Mouse (Mus musculus) neutrophil, adult 59 days (primary cell): Measurements from ENCODE around the gene Nupr1. TPM values are rescaled to one million over a fixed set of nuclear protein-coding genes. Genes with fewer than 3 reads are reported as not detected.

Source experiments
- total RNA-seq, 2 experiments: library from RNA; stranded (reverse); gene quantifications; 1 replicate in 1 of 2; 2 replicates in 1 of 2; pipeline ENCODE4 v1.2.4; 2023

The Nupr1 gene
- total RNA-seq, result 10 to 100 TPM in 1 of 2 experiments, 1 to 10 TPM in 1; 8.4 to 13.6 TPM

DNA sequence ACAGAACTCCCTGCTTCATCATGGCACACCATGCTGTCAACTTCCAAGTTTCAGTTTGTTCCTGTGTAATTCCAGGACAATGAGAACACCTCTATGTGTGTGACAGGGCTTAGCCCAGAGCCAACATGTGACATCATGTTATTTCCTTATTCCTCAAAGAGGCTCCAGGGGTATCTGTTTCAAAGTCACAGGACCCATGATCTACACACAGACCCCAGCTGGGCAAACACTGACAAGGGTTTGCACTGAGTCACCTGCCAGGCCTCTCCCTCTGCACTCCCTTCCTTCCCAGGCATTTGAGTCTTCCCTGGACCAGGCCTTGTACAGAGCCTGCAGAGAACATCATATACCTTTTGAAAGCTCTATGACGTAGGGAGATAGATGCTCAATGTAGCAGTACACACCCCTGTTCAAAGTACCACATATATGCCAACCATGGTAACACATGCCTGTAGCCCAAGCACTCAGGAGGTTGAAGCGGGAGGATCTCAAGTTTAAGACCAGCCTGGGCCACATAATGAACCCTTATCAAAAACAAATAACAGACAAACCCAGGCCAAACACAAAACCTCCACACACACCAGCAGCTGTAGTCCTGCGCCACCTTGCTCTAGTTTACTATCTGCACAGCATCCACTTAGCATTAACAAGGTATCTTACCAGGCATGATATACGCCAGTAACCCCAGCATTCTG, at the start of gene Nupr1:
TSS of gene Nupr1 (minus strand) at position 38 of the 695 bp plus-strand sequence.

DNA sequence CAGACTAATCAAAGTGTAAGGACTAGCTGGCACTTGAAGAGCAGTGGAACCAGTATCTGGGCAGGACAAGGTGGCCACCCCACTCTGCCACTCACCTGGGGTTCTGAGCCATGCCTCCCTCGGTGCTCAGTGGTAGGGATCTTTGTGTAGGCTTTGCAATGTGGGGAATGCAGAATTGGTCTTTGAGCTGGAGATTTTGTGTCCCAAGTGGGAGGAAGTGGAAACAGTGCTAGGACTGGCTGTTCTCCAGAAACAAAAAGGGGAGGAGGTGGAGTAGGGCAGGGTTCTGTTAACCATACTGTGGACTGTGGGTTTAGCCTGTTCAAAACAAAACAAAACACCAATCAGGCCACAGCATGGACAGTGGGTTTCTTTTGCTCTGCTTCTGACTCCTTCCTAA, 45.5 kb upstream of the Nupr1 start, which contains the start of gene Sult1a1:
TSS of gene Sult1a1 (minus strand) at position 226 of the 400 bp plus-strand sequence.

DNA sequence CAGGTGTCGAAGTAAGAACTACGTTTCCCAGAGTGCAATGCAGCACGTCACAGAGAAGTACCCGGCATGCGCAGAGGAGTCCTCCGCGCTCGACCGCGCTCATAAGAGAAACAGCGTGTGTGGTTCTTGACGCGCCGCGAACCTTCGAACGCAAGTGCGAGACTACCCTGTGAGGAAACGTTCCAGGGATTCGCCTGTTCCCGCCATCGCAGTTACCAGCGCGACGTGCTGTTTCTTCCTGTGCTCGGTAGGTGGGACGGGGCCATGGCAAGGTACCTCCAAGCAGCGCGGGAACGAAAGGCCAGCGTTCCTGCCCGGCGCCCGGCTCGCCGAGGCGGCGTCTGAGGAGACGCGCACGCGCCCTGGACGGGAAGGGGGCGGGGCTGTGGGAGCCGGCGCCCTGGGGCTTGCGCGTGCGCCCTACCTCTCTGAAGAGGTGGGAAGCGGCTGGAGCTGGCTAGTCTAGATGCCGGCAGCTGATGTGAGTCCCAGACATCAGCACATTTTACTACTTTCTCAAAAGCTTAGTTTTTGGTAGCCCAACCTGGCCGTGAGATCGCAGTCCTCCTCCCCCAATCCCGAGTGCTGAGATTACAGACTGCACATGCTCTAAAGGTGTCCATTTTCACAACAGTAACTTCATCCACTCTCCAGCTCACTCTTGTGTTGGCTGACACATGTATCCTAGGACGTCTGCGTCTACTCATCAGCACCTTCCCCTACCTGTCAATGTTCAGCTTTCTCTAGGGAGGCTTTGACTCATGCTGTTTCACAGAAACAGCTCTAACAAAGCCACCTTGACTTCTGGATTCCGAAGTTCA, 18.8 kb upstream of the Nupr1 start, which contains the start of gene Sgf29:
TSS of gene Sgf29 (plus strand) at position 79 of the 821 bp plus-strand sequence.

DNA sequence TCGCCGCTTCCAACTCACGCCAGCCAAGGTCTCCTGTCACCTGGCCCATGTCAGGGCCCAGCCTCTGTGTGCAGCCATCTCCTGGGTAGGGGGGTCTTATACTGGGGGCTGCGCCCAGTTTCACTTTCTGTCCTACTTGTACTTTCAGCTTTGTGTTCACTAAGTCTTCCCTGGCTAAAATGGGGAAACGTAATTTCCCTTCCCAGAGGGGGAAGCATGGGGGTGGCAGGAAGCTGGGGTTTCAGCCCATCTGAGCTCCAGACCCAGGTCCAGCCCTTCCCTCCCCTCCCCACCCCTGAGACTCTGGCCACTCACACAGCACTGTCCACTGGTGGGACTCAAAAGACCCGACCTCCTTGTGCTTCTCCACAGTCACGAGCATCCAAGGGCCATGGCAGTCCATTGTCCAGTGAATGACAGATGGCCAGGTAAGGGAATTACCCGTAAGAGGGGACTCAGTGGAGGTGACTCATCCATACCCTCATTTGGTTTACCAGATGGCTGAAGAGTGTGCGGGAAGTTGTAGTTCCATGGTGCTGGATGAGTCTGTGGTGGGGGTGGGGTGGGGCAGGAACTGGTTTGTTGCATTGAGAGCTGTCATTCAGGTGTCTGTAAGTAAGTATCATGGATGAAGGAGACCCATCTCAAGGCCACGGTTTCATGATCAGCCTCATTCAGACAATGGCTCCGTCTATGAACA, 35.6 kb downstream of the Nupr1 start, which contains the start of gene Il27:
TSS of gene Il27 (minus strand) at position 80 of the 700 bp plus-strand sequence.

DNA sequence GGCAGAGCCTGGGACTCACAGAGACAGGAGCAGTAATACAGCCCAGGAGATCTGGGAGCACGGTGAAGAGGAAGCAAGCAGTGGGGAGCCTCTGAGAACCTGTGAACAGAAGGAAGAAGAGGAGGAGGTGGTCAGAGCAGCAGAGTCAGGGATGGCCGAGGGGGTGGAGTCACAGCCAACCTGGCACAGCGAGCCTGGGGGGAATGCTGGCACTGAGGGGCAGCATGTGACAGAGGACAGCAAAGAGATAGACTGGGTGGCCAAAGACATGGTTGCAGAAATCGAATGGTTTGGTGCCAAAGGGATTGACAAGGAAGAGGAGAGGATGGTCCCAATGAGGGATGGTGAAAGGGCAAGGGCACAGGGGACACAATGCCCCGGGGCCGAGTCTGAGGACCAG, 44.9 kb downstream of the Nupr1 start, which contains the start of gene Cln3:
TSS of gene Cln3 (minus strand) at position 101 of the 400 bp plus-strand sequence.

DNA sequence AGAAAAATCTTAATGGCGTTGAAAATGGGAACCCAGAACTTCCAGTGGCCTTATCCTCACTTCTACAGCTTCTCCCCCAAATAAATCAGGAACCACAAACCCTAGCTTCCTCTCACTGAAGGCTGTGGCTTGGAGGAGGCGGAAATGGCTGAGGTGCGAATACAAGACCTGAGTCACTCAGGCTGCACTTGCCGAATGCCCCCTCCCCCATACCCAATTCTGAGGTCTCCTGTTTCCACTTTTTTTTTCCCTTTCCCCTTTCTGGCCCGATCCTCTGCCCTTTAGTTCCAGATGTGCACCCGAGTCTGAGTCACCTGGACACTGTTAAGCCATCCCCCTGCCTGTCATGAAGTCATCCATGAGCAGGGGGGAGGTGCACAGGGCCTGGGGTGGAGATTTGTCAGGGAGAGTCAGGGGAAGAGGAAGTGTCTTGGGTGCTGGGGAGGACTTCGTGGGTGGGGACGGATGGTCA, 46.1 kb downstream of the Nupr1 start, which contains the start of gene Apobr:
TSS of gene Apobr (plus strand) at position 437 of the 472 bp plus-strand sequence.

Other genes with a start within 250 kb of the Nupr1 start
- 10 to 100 TPM; 11.5 to 12.0 TPM for gene Nfatc2ip, start 234.1 kb downstream of the Nupr1 start, total RNA-seq
- 10 to 100 TPM in 1 of 2 experiments, 1 to 10 TPM in 1; 3.9 to 11.7 TPM for gene Cd19, start 216.0 kb downstream of the Nupr1 start, total RNA-seq
- 10 to 100 TPM; 14.8 to 15.6 TPM for gene Rabep2, start 202.1 kb downstream of the Nupr1 start, total RNA-seq
- 1 to 10 TPM in 1 of 2 experiments, under 1 TPM in 1; 0.87 to 1.1 TPM for gene Atp2a1, start 167.8 kb downstream of the Nupr1 start, total RNA-seq
- 10 to 100 TPM; 45.4 to 49.2 TPM for gene Sh2b1, start 155.4 kb downstream of the Nupr1 start, total RNA-seq
- 10 to 100 TPM; 25.0 to 34.9 TPM for gene Tufm, start 143.5 kb downstream of the Nupr1 start, total RNA-seq
- gene Atxn2l, start 127.4 kb downstream of the Nupr1 start, total RNA-seq, result 100 to 1,000 TPM; 126 to 139 TPM
- 100 to 1,000 TPM in 1 of 2 experiments, 10 to 100 TPM in 1; 86.1 to 101 TPM for gene Eif3c, start 64.5 kb downstream of the Nupr1 start, total RNA-seq
- gene Apobr, start 45.9 kb downstream of the Nupr1 start, total RNA-seq, result 100 to 1,000 TPM; 164 to 190 TPM
- 100 to 1,000 TPM; 322 to 350 TPM for gene Cln3, start 45.0 kb downstream of the Nupr1 start, total RNA-seq
- gene Il27, start 35.9 kb downstream of the Nupr1 start, total RNA-seq, result 1 to 10 TPM; 4.2 to 4.7 TPM
- gene Sgf29, start 18.4 kb upstream of the Nupr1 start, total RNA-seq, result 10 to 100 TPM; 21.3 to 28.0 TPM
- gene Sult1a1, start 45.6 kb upstream of the Nupr1 start, total RNA-seq, result 1 to 10 TPM in 1 of 2 experiments, under 1 TPM in 1; 0.68 to 1.4 TPM
- 10 to 100 TPM; 42.8 to 66.2 TPM for gene Bola2, start 64.5 kb upstream of the Nupr1 start, total RNA-seq
- gene Slx1b, start 64.9 kb upstream of the Nupr1 start, total RNA-seq, result 10 to 100 TPM in 1 of 2 experiments, 1 to 10 TPM in 1; 8.0 to 10.3 TPM
- 1,000 to 10,000 TPM; 1,849 to 1,913 TPM for gene Coro1a, start 76.9 kb upstream of the Nupr1 start, total RNA-seq
- 100 to 1,000 TPM; 256 to 270 TPM for gene Mapk3, start 128.7 kb upstream of the Nupr1 start, total RNA-seq
- 10 to 100 TPM; 27.6 to 27.7 TPM for gene Gdpd3, start 135.5 kb upstream of the Nupr1 start, total RNA-seq
- 100 to 1,000 TPM; 259 to 299 TPM for gene Ypel3, start 146.1 kb upstream of the Nupr1 start, total RNA-seq
- 1 to 10 TPM; 6.4 to 6.9 TPM for gene Tbx6, start 150.6 kb upstream of the Nupr1 start, total RNA-seq
- gene Ppp4c, start 161.6 kb upstream of the Nupr1 start, total RNA-seq, result 100 to 1,000 TPM; 230 to 231 TPM
- gene Fam57b, start 166.8 kb upstream of the Nupr1 start, total RNA-seq, result not detected
- not detected for gene 4930451I11Rik, start 200.8 kb upstream of the Nupr1 start, total RNA-seq
- gene Doc2a, start 216.6 kb upstream of the Nupr1 start, total RNA-seq, result not detected
- 10 to 100 TPM; 35.2 to 41.1 TPM for gene Hirip3, start 231.1 kb upstream of the Nupr1 start, total RNA-seq
- gene Ino80e, start 231.5 kb upstream of the Nupr1 start, total RNA-seq, result 10 to 100 TPM; 47.1 to 51.6 TPM